Mouse (Mus musculus) R1 (cell line): ENCODE measurements around the gene Itgam.
A peak's percentile ranks its signal among the peaks of the same experiment; 100 is the strongest.
"Not testable (repeated sequence)": the region's sequence is repeated elsewhere in the genome, so short reads cannot be mapped to it uniquely, and the experiment has no call there.

Experiments
- DNase-seq: peaks from one replicate; pipeline ENCODE4 v3.0.0-alpha.2; 2018; ENCODE audit warnings: low read depth, low spot score

Itgam gene

DNA sequence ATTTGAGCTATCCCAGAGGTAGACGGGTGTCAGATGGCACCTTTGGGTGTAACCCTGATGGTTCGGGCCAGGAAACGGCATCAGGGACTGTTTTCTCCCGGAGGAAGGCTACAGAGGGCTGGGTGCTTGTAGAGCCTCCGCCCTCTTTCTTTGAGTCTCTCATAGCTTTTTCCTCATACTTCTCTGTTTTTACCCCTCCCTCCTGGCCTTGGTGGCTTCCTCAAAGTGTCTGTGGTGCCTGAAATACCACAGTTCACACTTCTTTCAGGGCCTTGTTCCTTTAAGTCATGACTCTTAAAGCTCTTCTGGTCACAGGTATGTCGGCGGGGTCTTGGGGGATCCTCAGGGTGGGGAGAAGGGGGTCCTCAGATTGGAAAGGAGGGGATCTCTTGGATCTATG lies at the start of gene Itgam, which contains the start of gene Gm49368:
Itgam (plus strand) TSS at position 185 of the 400 bp plus-strand sequence.
Gm49368 (plus strand) TSS at position 228 of the 400 bp plus-strand sequence.
- DNase-seq: no peak

DNA sequence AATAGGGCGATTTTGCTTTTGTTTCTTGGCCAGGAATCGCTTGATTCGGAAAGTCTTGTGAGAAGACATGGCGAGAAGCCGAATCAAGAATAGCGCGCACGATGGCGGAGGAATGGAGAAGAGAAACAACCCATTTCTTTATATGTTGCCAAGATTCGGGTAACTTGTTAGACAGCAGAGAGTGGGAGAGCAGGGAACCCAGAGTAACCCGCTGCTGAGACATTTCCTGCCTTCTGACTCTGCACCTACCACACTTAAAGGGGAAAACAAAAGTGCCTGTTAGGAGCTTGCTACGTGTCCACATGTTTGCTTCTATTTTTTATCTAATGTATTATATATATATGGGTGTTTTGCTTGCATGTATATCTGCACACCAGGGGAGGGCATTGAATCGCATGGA lies 49.3 kb upstream of the Itgam start:
- no peak for DNase-seq

DNA sequence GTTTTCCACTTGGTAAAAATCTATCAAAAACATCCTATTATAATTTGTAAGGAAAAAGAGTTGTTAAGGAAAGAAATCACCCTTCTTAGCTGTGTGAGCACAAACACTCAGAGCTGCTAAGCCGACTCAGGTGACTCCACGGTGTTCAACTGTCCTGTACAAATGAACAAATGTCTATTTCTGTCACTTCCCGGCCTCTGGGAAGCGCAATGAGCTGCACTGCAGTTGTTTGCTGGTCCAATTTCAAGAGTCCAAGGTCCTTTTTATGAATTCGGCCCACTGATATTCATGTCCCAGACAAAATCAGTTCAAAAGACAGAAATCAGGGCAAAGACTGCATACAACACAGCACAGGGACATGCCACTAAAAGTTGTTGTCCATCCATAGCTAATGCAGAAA lies 46.3 kb upstream of the Itgam start:
- DNase-seq: not testable (repeated sequence)

- DNase-seq: no peak
These were observed 45.8 kb upstream of the Itgam start for GRCm38 (mm10) chr7:128016650-128017049.

DNA sequence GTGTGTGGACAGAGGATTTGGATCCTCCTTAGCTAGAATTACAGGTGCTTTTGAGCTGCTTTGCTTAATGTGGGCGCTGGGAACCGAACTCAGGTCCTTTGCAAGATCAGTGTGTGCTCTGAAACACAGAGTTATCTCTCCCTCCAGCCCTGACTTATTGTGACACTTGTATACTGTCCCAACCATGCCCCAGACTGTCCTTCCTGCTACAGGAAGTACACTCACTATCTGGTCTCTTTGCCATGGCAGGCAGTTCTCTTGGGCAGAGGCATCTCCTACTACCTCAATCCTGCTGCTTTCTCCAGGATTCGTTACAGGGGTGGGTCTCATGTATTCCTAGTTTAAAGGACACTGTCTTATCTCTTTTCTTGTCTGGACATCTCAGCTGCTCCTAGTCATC lies 44.2 kb upstream of the Itgam start:
- DNase-seq: no peak

GRCm38 (mm10) chr7:128019187-128019586 lies 43.3 kb upstream of the Itgam start:
- no peak for DNase-seq

GRCm38 (mm10) chr7:128022974-128023373 lies 39.5 kb upstream of the Itgam start:
- peak; percentile 81 for DNase-seq

GRCm38 (mm10) chr7:128023565-128023964 lies 38.9 kb upstream of the Itgam start:
- no peak for DNase-seq

GRCm38 (mm10) chr7:128024364-128024763 lies 38.1 kb upstream of the Itgam start:
- DNase-seq: no peak

GRCm38 (mm10) chr7:128024932-128025331 lies 37.5 kb upstream of the Itgam start:
- no peak for DNase-seq

DNA sequence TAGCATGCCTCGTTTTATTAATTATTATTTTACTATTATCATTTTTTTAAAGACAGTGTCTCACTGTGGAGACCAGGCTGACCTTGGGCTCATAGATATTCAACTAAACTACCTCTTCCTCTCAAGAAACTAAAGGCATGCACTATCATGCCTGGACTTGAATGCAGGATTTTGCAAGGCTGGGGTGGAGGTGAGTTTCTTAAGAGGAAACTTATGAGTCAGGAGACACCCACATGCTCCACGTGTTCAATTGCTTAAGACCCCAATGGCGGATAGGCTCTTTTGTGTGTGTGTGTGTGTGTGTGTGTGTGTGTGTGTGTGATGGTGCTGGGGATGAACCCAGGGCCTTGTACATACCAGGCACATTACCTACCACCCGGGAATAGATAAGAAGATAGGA lies 37.1 kb upstream of the Itgam start:
- DNase-seq: no peak

DNA sequence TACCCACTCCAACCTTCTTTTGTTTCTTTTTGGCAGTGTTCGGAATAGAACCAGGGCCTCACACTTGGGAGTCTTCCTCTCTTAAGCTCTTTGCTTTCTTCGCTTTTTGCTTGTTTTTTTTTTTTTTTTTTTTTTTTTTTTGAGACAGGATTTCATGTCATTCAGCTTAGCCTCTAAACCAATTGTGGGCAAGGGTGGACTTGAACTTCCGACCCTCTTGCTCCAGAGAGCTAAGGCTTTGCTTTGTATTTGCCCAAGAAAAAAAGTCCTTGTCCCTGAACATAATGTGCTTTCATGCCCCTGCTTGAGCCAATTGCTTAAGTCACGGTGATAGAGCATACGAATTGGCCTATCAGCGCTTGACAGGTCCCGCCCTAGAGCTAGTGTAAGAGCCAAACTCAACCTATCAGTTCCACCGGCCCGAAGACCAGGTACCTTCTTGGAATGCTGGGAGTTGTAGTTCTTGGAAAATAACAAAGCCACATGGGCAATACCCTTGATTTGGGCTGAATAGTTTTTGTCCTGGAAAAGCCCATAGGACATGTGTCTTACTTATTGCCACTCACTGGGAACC lies 30.9 kb upstream of the Itgam start:
- DNase-seq: peak; percentile 94

- no peak for DNase-seq
These were observed 30.0 kb upstream of the Itgam start for GRCm38 (mm10) chr7:128032290-128032988.

GRCm38 (mm10) chr7:128032989-128033293 lies 29.5 kb upstream of the Itgam start:
- no peak for DNase-seq

- DNase-seq: no peak
These were observed 28.8 kb upstream of the Itgam start for GRCm38 (mm10) chr7:128033616-128034015.

DNA sequence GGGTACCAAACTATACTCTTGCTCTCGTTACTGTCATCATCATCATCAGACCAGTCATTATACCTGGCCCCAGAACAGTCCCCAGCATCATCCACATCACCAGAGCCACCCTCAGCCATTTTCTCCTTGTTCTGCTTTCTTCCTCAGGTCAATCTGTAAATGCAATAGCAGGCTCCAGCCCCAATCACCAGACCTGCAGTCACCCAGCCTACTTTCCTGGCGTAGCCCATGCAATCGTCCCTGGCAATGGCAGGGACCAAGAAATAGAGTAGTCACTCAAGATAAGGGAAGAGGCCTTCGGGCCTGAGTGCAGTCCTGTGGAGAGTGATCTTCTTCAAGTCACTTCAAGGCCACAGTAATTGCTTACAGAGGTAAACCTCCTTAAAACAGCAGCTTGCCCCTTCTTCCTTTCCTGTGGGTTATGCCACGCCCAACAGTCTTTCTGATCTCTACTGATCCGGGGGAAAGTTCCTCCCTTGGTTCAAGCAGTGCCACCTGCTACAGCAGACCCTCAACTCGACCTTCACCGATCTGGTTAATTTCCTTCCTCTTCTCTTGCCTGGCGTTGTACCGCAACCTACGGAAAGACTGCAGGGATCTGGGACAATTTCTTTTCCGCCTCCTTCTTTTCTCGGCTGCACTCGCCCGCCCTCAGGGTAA lies 20.1 kb upstream of the Itgam start:
- not testable (repeated sequence) for DNase-seq

DNA sequence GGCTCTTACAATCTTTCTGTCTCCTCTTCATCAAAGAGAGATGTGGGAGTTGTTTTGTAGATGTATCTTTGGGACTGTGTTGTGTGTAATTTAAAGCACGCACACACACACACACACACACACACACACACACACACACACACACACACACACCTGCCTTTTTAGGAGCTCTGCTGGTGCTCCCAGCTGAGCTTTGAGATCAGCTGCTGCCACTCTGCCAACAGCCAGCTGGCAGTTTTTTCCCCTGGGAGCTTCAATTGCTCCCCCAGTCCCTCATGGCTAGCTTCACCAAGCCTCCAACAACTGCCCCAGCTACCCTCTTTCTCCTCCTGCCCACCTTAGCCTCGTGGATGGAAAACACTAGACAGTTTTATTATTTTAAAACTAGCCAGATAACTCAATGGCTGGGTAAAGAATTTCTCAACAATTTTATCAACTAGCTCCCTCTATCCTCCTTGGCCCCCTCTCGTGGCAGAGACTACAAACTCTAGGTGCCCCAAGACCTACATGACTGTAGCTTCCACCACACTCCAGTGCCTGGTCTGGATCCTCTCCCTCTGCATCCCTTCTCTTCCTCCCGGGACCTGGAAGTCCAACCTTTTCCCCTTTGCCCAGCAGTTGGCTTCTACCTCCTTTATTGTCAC lies 18.2 kb upstream of the Itgam start:
- DNase-seq: no peak

- DNase-seq: no peak
These were observed 16.8 kb upstream of the Itgam start for GRCm38 (mm10) chr7:128045640-128046039.

GRCm38 (mm10) chr7:128048819-128049218 lies 13.6 kb upstream of the Itgam start:
- DNase-seq: no peak

DNA sequence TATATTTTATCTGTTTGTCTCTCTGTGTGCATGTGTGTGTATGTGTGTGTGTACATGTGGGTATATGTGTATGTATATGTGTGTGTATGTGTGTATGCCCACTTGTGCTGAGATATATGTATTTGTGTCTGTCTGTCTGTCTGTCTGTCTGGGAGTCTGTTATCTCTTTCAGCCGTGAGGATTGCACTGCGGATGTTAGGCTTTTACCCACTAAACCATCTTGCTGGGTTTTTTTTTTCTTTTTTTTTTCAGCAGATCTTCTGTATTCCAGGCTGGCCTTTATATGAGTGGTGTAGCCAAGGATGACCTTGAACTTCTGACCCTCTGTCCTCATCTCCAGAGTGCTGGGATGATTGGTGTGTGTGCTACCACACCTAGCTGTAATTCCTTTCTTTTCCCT lies 13.2 kb upstream of the Itgam start:
- no peak for DNase-seq

GRCm38 (mm10) chr7:128050739-128051138 lies 11.7 kb upstream of the Itgam start:
- DNase-seq: no peak

DNA sequence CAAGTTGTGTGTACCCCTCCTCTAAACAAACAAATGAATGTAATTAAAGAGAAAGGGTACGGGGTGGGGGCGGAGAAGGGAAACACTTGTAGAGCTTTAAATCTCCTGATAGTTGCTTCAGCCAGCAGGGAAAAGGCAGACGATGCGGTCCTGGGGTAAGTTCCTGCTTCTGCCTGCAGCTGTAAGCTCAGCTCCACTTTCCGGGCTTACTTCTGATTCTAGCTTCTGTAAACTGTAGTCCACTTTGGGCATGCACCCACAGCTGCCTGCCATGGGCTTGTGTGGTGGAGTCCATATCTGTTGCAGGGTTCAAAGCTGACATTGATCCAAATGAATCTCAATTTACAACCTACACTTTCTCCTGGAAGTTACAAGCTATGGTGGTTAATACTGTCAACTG lies 9.4 kb upstream of the Itgam start:
- no peak for DNase-seq
